ENCODE assay signal across 8 mouse cellular contexts in the genomic region with DNA sequence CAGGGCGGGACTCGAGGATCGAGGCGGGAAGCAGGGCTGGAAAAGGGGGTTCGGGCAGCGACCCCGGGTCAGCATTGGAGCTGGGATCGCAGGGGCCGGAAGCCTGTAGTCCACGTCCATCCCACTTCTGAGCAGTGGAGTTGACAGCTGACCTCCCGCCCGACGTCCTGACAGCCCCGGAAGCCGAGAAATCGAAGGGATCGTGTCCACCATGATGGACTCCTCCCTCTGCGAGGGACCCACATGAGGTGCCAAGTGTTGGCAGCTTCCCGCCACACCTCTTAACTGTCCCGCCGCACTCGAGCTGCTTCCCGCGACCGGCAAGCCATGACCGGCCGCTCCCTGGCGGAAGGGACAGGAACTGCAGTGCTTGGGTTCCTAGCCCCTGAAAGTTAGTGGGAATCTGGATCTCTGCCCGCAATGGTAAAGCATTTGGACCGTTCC. TPM values are rescaled to one million over a fixed set of nuclear protein-coding genes. Genes with fewer than 3 reads are reported as not detected.
DNase-seq lines count a peak whose midpoint lies in the region; ATAC-seq and TF ChIP-seq lines count a peak whose summit lies in the region.

No protein-coding gene starts in this region.

- ATAC-seq in erythroid progenitor cell, adult 5-6 weeks (replicated peaks; ENCODE audit: low FRiP score, poor library complexity, severe bottlenecking): peak; percentile 85
- ATAC-seq in hindbrain, embryonic 11.5 days (ENCODE audit: low FRiP score): peak; percentile 83
- peak; percentile 88 for ATAC-seq in limb, embryonic 13.5 days (ENCODE audit: low FRiP score, low read depth)
- peak; percentile 84 for ATAC-seq in midbrain, embryonic 13.5 days

- H3K27me3 ChIP-seq in hindbrain, embryonic 11.5 days (ENCODE audit: control insufficient read depth, insufficient read depth, low read length): no peaks in the 10 kb centered on the region
- no peaks in the 10 kb centered on the region for H3K27me3 ChIP-seq in limb, embryonic 13.5 days
- H3K27me3 ChIP-seq in midbrain, embryonic 13.5 days: no peaks in the 10 kb centered on the region

- peak overlapping the region; percentile 80 for H3K27ac ChIP-seq in bone marrow, adult 2 months (ENCODE audit: control insufficient read depth, insufficient read depth, low read depth, low read length, poor library complexity)
- peak overlapping the region; percentile 92; the same call in 1 of the 2 replicates for H3K27ac ChIP-seq in hindbrain, embryonic 11.5 days (ENCODE audit: low read depth, low read length)
- H3K27ac ChIP-seq in limb, embryonic 13.5 days: peak overlapping the region; percentile 85
- H3K27ac ChIP-seq in midbrain, embryonic 13.5 days: peak overlapping the region; percentile 94

- peaks cover 3% of the 10 kb centered on the region; the same call in 1 of the 2 replicates for H3K4me1 ChIP-seq in bone marrow, adult 2 months (ENCODE audit: control insufficient read depth, insufficient read depth, low read length)
- H3K4me1 ChIP-seq in hindbrain, embryonic 11.5 days (replicated peaks; ENCODE audit: control insufficient read depth, insufficient read depth, low read length): no peaks in the 10 kb centered on the region; the same call in 1 of the 2 replicates
- H3K4me1 ChIP-seq in limb, embryonic 13.5 days: peaks cover 16% of the 10 kb centered on the region
- peaks cover 21% of the 10 kb centered on the region for H3K4me1 ChIP-seq in midbrain, embryonic 13.5 days (replicated peaks)

- WGBS in bone marrow, adult 2 months: 0% methylated on average over 28 of the region's 30 CpGs
- under 1% methylated on average over 29 of the region's 30 CpGs for WGBS in hindbrain, embryonic 11.5 days
- under 1% methylated on average over 30 of the region's 30 CpGs for WGBS in limb, embryonic 13.5 days
- WGBS in midbrain, embryonic 13.5 days: 0% methylated on average over 30 of the region's 30 CpGs

- TF ChIP-seq CTCF in bone marrow, adult 2 months (IDR thresholded peaks at IDR 0.05; ENCODE audit: control insufficient read depth, insufficient read depth, low read length): peak; percentile 74

- no peaks in the 10 kb centered on the region for H3K36me3 ChIP-seq in hindbrain, embryonic 11.5 days (ENCODE audit: control insufficient read depth, insufficient read depth, low read length)
- peaks cover 12% of the 10 kb centered on the region for H3K36me3 ChIP-seq in limb, embryonic 13.5 days
- no peaks in the 10 kb centered on the region for H3K36me3 ChIP-seq in midbrain, embryonic 13.5 days

- peak overlapping the region; percentile 45 for H3K4me2 ChIP-seq in hindbrain, embryonic 11.5 days (replicated peaks; ENCODE audit: low read depth, low read length)
- H3K4me2 ChIP-seq in limb, embryonic 13.5 days (replicated peaks): peak overlapping the region; percentile 67
- peak overlapping the region; percentile 61 for H3K4me2 ChIP-seq in midbrain, embryonic 13.5 days (replicated peaks)

- DNase-seq in layer of hippocampus, adult 11-12 months (ENCODE audit: low spot score): peak; percentile 81
- no peak for DNase-seq in layer of hippocampus, adult 9-10 months (ENCODE audit: low spot score)
- DNase-seq in hindbrain, embryonic 11.5 days (ENCODE audit: low spot score): peak; percentile 89
- peak; percentile 89 for DNase-seq in testis, postnatal 10 days (ENCODE audit: low spot score)

- peak overlapping the region; percentile 77 for H3K4me3 ChIP-seq in bone marrow, adult 2 months (replicated peaks; ENCODE audit: control insufficient read depth, low read depth, low read length)
- H3K4me3 ChIP-seq in hindbrain, embryonic 11.5 days (ENCODE audit: low read depth, low read length): peak overlapping the region; percentile 62
- H3K4me3 ChIP-seq in limb, embryonic 13.5 days: peak overlapping the region; percentile 66
- peak overlapping the region; percentile 56 for H3K4me3 ChIP-seq in midbrain, embryonic 13.5 days (replicated peaks)

- H3K9me3 ChIP-seq in hindbrain, embryonic 11.5 days (ENCODE audit: control insufficient read depth, low read length): no peaks in the 10 kb centered on the region
- H3K9me3 ChIP-seq in limb, embryonic 13.5 days: no peaks in the 10 kb centered on the region
- no peaks in the 10 kb centered on the region for H3K9me3 ChIP-seq in midbrain, embryonic 13.5 days

- H3K9ac ChIP-seq in hindbrain, embryonic 11.5 days (ENCODE audit: low read depth, low read length): peak overlapping the region; percentile 31
- H3K9ac ChIP-seq in limb, embryonic 13.5 days: peak overlapping the region; percentile 67
- peak overlapping the region; percentile 65 for H3K9ac ChIP-seq in midbrain, embryonic 13.5 days (replicated peaks)

- no peak; the same call in 1 of the 2 replicates for TF ChIP-seq POLR2A in bone marrow, adult 2 months (IDR thresholded peaks at IDR 0.05; ENCODE audit: borderline replicate concordance, control insufficient read depth, low read depth, low read length)

RNA-seq across cellular contexts. Expression of a gene that starts 0.4 kb away (rescaled TPM):
- 22.1 and 32.2 TPM in 2 replicates for polyA plus RNA-seq in bone marrow, adult 2 months (2011; ENCODE audit: insufficient read depth, insufficient read length, low replicate concordance, missing spikeins)
- 2.9 and 23.5 TPM in 2 replicates for total RNA-seq in erythroid progenitor cell, adult 5-6 weeks (2015; ENCODE audit: low replicate concordance)
- total RNA-seq in erythroid progenitor cell, adult 5-6 weeks (2017; ENCODE audit: low replicate concordance): 0.38 and 10.8 TPM in 2 replicates
- 55.2 and 60.6 TPM in 2 replicates for polyA plus RNA-seq in hindbrain, embryonic 11.5 days (2014; fragmentation: Nextera tagmentation; extraction: Ambion mirVana)
- polyA plus RNA-seq in limb, embryonic 13.5 days (2015; fragmentation: Nextera tagmentation; extraction: Ambion mirVana): 48.4 and 54.0 TPM in 2 replicates
- 74.0 and 82.0 TPM in 2 replicates for polyA plus RNA-seq in midbrain, embryonic 13.5 days (2015; fragmentation: Nextera tagmentation; extraction: Ambion mirVana)

RNA-seq across cellular contexts. Expression of a gene that starts 15.7 kb away (rescaled TPM):
- 57.6 and 80.1 TPM in 2 replicates for polyA plus RNA-seq in bone marrow, adult 2 months (2011; ENCODE audit: insufficient read depth, insufficient read length, low replicate concordance, missing spikeins)
- total RNA-seq in erythroid progenitor cell, adult 5-6 weeks (2015; ENCODE audit: low replicate concordance): 5.4 and 5.8 TPM in 2 replicates
- 8.1 and 11.2 TPM in 2 replicates for total RNA-seq in erythroid progenitor cell, adult 5-6 weeks (2017; ENCODE audit: low replicate concordance)
- polyA plus RNA-seq in hindbrain, embryonic 11.5 days (2014; fragmentation: Nextera tagmentation; extraction: Ambion mirVana): 10.6 and 15.4 TPM in 2 replicates
- polyA plus RNA-seq in limb, embryonic 13.5 days (2015; fragmentation: Nextera tagmentation; extraction: Ambion mirVana): 16.1 and 16.7 TPM in 2 replicates
- polyA plus RNA-seq in midbrain, embryonic 13.5 days (2015; fragmentation: Nextera tagmentation; extraction: Ambion mirVana): 19.6 and 20.5 TPM in 2 replicates

RNA-seq across cellular contexts. Expression of a gene that starts 25.8 kb away (rescaled TPM):
- polyA plus RNA-seq in bone marrow, adult 2 months (2011; ENCODE audit: insufficient read depth, insufficient read length, low replicate concordance, missing spikeins): not detected in 2 replicates
- not detected in 2 replicates for total RNA-seq in erythroid progenitor cell, adult 5-6 weeks (2015; ENCODE audit: low replicate concordance)
- not detected in 2 replicates for total RNA-seq in erythroid progenitor cell, adult 5-6 weeks (2017; ENCODE audit: low replicate concordance)
- polyA plus RNA-seq in hindbrain, embryonic 11.5 days (2014; fragmentation: Nextera tagmentation; extraction: Ambion mirVana): 0.04 and 0.06 TPM in 2 replicates
- polyA plus RNA-seq in limb, embryonic 13.5 days (2015; fragmentation: Nextera tagmentation; extraction: Ambion mirVana): 0.05 and 0.29 TPM in 2 replicates
- polyA plus RNA-seq in midbrain, embryonic 13.5 days (2015; fragmentation: Nextera tagmentation; extraction: Ambion mirVana): 0.08 and 0.12 TPM in 2 replicates

RNA-seq across cellular contexts. Expression of a gene that starts 30.4 kb away (rescaled TPM):
- polyA plus RNA-seq in bone marrow, adult 2 months (2011; ENCODE audit: insufficient read depth, insufficient read length, low replicate concordance, missing spikeins): not detected in 2 replicates
- total RNA-seq in erythroid progenitor cell, adult 5-6 weeks (2015; ENCODE audit: low replicate concordance): not detected in 2 replicates
- not detected in 2 replicates for total RNA-seq in erythroid progenitor cell, adult 5-6 weeks (2017; ENCODE audit: low replicate concordance)
- 0.38 and 1.1 TPM in 2 replicates for polyA plus RNA-seq in hindbrain, embryonic 11.5 days (2014; fragmentation: Nextera tagmentation; extraction: Ambion mirVana)
- 0.78 and 0.86 TPM in 2 replicates for polyA plus RNA-seq in limb, embryonic 13.5 days (2015; fragmentation: Nextera tagmentation; extraction: Ambion mirVana)
- not detected in 2 replicates for polyA plus RNA-seq in midbrain, embryonic 13.5 days (2015; fragmentation: Nextera tagmentation; extraction: Ambion mirVana)

RNA-seq across cellular contexts. Expression of a gene that starts 30.6 kb away (rescaled TPM):
- 294 and 476 TPM in 2 replicates for polyA plus RNA-seq in bone marrow, adult 2 months (2011; ENCODE audit: insufficient read depth, insufficient read length, low replicate concordance, missing spikeins)
- 253 and 262 TPM in 2 replicates for total RNA-seq in erythroid progenitor cell, adult 5-6 weeks (2015; ENCODE audit: low replicate concordance)
- 152 and 170 TPM in 2 replicates for total RNA-seq in erythroid progenitor cell, adult 5-6 weeks (2017; ENCODE audit: low replicate concordance)
- polyA plus RNA-seq in hindbrain, embryonic 11.5 days (2014; fragmentation: Nextera tagmentation; extraction: Ambion mirVana): 475 and 483 TPM in 2 replicates
- 343 and 352 TPM in 2 replicates for polyA plus RNA-seq in limb, embryonic 13.5 days (2015; fragmentation: Nextera tagmentation; extraction: Ambion mirVana)
- polyA plus RNA-seq in midbrain, embryonic 13.5 days (2015; fragmentation: Nextera tagmentation; extraction: Ambion mirVana): 520 and 545 TPM in 2 replicates
